Mouse (Mus musculus): ENCODE data around the gene Prkce.

Prkce gene

DNA sequence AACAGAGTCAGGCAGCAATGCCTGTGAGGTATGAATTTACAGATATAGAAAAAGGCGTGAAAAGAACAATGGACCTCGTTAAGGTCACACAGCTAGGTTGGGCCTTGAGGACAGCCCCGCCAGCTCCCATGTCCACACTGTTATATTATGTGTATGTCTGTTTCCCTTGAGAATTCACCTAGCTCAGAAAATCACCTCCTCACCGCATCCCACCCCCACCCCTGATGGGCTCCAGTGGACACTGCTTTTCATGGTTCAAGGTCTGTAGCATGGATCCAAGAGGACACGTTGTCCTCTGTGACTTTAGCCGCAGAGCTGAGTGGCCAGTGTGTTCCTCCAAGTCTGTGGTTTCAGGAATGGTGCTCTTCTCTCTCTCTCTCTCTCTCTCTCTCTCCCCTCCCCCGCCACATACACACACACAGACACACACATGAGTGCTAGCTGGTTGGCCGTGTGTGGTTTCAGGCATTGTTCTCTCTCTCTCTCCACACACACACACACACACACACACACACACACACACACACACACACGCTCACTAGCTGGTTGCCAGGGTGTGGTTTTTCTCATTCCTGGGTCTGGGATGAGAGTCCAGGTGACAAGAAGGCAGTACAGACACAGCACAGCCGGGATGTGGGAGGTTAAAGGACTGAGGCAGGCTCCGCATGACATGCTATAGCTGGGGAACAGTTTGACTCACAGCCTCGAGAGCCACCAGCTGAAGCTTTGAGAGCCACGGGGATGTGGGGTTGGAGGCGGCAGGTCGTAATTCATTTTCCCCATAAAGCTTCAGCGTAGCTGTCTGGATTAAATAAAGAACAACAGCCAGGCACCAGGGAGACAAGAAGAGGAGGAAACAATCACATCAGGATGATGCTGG is 162.7 kb downstream of the Prkce start:
- no peak for DNase-seq (ENCODE audit: low read depth, low spot score)

DNA sequence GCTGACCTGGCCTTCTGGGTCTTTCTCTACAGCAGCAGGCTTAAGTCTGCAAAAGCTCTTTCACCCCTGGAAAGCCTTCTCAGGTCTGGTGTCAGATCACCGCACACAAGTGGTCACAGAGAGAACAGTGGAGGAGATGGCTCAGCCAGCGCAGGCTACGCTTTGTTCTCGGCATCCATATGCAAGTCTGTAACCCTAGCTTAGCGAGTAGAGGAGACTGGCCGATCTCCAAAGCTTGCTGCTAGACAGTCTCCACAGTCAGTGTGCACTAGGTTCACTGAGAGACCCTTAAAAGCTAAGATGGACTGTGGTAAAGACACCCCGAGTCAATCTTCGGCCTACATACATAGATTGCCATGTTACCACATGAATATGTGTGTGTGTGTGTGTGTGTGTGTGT is 164.2 kb downstream of the Prkce start:
- no peak for DNase-seq (ENCODE audit: low read depth, low spot score)

DNA sequence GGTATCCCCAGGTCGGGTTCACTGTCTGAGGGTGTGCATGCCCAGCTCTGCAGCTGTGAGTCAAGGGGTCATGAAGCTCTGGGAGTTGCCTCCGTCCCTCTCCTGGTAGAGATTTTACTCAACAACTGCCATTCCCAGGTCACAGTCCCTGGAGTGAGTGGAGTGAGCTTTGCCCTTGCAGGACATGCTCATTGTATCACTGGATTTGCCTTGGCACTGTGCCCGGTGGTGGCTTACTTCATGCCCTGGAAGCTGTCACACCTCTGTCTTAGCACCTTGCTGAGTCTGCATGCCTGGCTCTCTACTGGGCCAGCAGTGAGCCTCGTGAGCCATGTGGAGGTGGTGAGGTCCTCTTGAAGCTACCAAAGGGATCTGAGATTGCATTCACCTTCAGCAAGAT is 167.4 kb downstream of the Prkce start:
- DNase-seq (ENCODE audit: low read depth, low spot score): no peak

DNA sequence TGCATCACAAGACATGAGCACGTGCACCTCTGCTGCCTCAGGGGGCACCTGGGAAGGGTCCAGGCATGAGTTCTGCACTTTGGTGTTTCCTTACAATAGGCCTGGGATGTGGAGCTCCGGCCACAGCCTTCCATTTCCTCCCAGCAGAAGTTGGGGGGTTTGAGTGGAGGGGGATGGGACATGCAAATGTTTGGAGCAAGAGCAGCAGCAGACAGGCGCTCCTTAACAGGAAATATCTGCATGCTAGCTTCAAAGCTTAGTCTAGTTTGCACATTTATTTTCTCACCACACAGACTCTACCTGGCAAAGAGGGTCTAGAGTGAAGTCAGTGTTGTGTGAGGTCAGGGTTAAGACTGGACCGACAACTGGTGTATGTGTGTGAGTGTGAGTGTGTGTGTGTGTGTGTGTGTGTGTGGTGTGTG is 169.1 kb downstream of the Prkce start:
- DNase-seq (ENCODE audit: low read depth, low spot score): no peak

DNA sequence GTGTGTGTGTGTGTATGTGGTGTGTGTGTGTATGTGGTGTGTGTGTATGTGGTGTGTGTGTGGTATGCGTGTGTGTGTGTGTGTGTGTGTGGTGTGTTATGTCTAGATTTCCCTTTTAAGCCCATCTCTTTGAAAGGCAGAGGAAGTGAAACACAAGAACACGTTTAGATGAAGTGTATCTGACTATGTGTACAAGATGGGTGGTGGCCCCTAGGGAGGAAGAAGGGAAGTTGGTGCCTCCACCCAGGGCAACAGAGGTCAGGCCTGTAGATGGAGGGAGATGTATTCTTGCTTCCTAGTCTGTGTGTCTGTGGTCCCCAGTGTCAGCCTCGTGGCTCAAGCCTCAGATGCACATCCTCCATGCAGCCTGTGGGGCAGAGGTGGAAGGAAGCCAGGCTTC is 169.5 kb downstream of the Prkce start:
- DNase-seq (ENCODE audit: low read depth, low spot score): no peak

DNA sequence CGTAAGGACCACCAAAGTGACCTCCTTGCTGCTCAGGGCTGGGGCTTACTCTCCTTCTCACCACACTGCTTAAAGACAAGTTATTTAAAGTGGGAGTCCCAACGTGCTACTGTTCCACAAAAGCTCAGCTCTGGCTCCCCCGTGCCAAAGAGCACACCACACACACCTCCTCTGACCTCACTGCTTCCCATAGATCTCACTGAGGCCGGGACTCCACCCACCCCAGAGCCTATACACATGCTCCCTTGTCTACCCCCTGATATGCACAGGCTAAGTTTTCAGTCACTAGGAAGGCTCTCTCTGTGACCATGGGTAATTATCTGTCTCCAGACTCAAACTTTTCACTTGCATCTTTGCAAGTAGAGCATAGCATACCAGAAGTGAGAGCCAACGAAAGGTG is 170.7 kb downstream of the Prkce start:
- no peak for DNase-seq (ENCODE audit: low read depth, low spot score)

DNA sequence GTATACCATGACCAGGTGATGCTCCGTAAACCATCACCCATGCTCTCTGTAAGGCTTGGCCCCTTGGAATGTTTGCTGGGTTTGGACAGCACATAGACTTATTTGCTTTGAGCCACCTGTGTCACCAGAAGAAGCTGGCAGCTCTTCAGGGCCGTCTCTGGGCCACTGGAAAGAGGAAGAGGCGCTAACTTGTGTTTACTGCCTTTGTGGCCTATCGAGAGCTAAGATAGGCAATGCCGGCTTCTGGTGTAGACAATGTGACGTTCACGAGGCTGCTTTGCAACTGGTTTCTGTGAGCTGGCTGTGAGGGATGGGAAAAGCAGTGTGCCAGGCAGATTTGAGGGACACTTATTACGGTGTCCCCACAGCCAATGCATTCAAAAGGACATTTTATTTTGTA is 176.4 kb downstream of the Prkce start:
- no peak for DNase-seq (ENCODE audit: low read depth, low spot score)

DNA sequence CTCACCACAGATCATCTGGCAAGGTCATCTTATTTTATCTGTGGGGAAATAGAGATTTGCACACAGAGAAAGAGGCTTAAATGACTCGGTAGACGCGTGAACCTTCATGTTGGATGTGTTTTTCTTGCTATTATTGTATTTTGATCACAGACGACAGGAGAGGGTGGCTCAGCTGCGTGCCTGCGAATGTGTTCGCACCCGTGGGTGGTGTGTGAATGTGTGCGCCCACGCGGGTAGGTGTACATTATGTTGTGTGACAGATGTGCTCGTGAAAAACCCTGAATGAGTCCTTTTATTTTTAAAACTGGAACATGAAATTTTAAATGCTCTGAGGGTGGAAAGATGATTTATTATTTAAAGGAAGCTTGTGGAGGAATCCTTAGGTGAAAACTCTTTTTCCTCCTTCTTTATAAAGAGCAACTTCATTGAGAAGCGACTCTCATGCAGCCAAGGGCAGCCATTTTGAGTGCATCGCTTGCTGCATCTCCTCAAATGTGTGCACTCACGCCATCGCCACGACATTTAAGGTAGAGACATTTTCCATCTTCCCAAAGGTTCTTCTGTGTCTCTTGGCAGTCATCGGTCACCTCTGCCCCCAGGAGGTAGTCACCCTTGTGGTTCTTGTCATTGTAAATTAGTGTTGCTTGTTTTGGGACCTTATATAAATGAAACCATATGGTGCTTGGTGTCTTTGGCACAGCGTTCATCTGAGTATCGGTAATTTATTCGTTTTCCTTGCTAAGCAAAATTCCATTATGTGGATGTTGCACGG is 177.8 kb downstream of the Prkce start:
- DNase-seq (ENCODE audit: low read depth, low spot score): no peak

DNA sequence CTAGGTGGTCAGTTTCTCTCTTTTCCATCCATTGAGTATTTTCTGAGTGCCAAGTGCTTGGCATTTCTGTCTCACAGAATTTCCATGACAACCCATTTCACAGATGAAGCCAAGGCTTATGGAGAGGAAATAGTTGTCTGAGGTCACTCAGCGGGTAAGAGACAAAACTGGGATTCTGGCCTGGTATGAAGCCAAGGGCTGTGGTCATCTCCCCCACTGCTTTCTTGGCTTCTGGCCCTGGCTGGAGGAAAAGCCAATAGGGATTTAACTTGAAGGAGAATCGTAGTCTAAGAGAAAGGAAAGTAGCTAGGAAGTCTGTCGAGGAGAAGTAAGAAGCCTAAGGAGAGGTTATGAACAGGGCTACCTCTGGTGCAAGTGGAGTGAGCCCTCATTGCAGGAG is 182.7 kb downstream of the Prkce start:
- no peak for DNase-seq (ENCODE audit: low read depth, low spot score)

DNA sequence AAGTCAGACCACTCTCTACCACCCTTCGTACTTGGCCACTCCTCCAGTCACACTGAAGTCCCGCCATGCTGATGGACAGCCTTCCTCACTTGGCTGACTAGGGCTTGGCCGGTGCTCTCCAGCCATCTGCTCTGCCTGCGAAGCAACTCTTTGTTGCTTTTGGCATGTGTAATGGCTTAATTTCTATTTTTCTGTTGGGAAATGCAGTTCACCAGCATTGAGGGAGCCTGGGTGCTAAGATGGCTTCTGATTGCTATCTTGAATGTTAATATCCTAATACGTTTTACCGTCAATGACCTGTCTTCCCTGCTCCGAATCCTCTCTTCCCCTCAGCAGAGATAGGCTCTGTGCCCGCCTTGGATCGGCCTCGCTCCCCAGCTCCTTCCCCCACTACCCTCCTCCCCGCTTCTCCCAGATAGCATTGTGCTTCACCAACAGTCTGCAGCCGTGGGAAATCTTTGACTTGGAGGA is 183.2 kb downstream of the Prkce start:
- no peak for DNase-seq (ENCODE audit: low read depth, low spot score)

DNA sequence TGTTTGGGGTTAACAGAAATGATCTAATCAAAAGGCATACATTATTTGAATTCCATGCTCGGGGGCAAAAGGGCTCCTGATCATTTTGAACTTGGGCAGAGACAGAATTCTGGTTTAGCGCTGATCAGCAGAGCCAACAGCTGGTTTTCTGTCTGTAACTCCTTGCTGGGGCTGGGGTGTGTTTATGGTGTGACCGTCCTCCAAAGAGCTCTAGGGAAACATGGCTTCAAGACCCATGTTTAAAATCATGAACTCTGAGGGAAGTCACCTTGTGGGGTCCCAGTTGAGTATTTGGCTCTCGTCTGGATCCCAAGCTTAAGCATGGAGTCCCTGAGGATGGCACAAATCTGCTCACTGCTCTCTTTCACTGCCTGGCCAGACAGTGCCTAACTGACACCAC is 183.7 kb downstream of the Prkce start:
- no peak for DNase-seq (ENCODE audit: low read depth, low spot score)

DNA sequence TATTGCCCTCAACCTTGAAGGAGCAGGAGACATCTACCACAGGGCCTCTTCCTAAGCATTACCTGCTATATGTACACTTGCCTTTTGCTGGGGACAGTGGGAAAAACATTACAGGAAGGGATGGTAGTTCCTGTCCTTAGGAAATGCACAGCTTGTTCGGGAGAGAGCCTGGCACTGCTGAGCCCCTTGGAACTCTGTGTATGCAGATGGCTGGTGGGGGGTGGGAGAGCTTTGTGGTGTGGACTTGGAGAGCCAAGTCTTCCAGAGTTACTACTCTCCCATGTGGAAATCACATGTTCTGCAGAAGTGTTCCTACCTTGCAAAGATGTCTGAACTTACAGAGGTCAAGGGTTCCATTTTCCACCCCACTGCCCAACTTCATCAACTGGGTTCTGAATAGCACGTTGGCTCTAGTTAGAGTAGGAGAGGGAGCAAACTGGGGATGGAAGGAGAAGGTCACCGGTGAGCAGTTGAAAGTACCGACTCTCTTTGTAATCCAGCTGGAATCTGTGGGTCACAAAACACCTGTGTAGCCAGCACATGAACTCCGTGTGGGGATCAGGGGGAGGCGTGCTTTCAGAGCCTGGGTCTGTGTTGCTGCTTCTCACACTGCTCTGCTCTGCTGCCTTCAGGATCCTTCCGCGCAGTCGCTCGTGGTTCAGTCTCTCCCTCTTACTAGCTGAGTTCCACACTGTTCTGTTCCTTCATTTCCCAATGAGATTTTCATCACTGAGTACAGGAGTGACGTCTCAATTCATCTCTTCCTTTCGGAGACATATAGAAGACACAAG is 184.9 kb downstream of the Prkce start:
- no peak for DNase-seq (ENCODE audit: low read depth, low spot score)

DNA sequence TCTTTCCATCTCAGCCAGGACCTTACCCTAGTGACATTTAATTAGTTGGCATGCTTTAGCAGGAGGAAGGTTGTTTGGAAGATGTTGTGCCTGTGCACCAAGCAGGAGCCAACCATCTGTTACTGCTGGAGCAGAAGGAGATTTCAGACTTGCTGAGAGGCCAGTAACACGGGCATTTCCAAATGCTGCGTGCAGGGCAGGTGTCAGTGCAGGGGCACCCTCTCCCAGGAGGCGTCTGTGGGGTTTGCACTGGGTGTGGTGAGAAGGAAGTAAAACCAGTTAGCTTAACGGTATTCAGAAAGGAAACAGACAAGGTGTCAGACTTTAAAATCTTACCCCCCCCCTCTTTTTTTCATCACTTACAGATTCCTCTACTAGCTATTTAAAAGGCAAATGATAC is 186.1 kb downstream of the Prkce start:
- no peak for DNase-seq (ENCODE audit: low read depth, low spot score)

DNA sequence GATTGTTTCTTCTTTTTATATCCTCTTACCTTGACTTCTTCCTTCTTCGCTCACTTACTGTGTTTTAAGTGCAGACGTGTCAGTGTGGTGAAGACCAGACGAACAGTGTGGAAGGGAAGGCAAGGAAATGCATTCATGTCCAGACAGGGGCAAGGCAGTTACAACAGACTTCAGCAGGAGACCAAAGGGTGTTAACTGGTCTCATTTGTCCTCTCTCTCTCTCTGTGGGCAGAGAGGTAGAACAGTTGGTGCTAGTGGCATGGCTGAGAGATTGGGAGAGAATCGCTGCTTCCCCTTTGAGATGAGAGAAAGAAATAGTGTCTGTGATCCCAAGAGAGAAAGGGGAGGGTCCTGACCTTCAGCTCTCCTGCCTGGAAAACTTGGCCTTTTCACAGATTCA is 186.5 kb downstream of the Prkce start:
- no peak for DNase-seq (ENCODE audit: low read depth, low spot score)

DNA sequence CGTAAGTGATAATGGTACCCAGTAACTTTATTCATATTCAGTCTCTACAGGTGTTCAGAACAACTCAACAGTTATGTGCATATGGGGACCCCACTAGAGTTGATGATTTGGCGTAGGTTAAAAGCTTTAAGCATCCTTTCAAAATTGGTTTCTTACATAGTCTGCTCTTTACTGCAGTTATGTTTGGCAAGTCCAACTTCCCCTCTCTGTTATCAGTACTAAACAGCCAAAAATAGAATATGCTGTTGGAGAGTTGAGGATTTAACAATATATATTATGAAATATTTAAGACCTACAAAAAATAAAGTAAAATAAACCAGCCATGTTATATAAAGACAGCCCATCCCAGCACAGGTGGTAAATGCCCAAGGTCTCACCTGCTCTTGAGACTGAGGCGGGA is 187.3 kb downstream of the Prkce start:
- no peak for DNase-seq (ENCODE audit: low read depth, low spot score)

DNA sequence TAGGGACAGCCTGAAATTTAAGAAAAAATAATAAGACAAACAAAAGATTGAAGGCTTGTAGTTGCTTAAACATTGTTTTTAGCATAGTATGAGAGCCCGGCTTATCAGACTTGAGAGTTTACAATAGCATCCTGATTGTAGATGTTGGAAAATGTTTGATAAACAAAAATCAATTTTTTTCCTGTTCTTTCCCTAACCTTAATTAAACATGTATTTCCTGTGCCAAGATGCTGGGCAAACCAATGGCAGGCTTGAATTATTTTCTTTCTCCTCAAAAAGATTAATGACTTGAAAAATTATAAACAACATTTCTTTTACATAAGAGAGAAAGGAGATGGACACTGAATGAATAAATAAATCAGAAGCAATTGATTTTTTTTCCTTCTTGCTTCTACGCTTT is 187.7 kb downstream of the Prkce start:
- no peak for DNase-seq (ENCODE audit: low read depth, low spot score)

DNA sequence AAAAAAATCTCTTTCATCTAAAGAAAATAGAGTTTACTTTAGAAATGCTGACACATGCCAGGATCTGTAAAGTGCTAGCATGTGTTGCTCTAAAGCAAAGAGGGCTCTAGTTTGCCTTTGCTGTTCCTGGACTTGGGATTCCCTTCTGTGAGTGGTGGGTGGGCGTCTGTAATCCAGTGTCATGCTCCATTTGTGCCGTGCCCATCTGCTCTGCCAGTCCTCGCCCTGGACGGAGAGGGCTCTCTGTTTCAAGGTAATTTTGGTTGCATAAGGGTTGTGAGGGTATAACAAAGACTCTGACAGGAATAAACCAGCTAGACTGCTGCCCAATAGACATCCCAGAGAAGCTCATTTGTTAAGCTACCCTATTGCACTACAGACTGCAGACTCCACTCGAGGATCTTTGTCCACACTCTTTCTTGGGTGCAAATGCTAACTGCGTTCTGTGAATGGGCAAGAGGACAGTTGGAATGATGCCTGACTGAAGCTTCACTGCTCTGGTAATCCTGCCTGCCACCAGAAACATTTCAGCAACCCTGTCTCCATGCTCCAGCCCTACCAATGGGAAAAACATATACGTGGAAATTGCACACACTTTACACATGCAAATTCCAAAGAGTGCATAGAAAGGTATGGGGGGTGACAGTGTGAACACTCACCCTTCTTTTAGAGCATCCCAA is 188.3 kb downstream of the Prkce start:
- DNase-seq (ENCODE audit: low read depth, low spot score): no peak

DNA sequence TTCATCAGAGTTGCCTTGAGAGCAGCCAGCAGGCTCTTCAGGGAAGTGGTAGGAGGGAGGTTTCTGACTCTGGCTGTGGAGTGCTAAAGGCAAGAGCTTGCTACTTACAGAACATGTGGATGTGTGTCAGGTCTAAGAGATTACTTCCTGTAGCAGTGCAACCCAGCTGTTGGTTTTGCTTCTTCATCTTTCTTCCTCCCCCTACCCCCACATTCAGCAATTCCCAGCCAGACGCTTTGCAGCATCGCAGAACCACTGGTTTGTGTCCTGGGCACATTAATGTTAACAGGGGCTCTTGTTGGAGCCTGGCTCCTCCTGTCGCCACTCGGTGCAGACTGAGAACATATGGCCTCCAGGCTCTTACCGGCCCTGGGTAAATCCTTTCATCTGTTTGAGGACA is 190.8 kb downstream of the Prkce start:
- no peak for DNase-seq (ENCODE audit: low read depth, low spot score)

DNA sequence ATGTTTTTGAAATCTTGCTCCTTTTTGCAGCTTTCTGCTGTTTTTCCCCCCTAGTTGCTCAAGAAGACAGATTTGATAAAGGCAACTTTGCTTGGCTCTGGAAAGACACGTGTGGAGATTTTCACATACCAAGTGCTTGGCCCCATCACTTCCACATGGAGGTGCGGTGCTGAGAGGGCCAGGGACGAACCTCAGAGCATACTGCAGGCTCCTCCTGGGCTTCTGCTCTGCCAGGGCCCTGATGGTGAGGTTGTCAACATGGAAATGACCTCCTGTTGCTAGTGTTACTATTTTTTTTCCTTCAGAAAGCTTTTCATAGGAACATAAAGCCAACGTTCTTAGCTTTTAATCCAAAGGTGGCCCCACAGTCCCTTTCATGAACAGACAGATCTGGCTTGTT is 191.3 kb downstream of the Prkce start:
- DNase-seq (ENCODE audit: low read depth, low spot score): no peak

DNA sequence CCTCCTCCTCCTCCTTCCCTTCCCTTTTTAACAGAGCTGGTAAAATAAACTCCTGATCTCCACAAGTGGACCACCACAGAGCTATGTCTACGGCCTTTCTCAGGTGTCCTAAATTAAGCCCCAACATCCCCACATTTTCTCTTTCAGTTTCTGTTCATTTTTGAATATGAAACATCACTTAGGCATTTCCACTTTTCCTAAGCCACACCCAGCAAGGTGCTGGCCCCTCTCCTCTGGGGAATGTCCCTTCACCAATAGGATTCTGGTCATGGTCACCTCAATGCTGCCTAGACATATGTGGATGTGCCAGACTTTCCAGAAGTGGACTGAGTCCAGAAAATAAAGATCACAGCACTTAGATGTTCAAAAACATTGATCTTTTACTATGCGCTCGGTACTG is 193.3 kb downstream of the Prkce start:
- no peak for DNase-seq (ENCODE audit: low read depth, low spot score)

DNA sequence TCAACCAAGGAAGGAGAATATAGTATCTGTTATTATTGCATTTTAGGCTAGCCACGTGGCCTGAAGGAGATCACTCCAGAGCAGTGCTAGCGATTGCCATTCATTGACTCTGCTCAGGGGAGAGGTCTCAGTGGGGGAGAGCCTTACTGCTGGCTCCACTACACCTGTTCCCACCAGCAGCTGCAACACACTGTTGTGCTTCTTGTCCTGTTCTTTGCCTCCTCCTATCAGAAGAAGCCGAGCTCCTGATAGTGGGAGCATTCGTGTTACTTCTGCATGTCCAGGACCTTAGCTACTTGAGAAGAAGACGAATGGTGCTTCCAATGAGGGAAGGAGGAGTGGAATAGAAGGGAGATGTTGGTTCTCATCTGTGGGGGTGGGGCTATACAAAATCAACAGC is 195.8 kb downstream of the Prkce start:
- DNase-seq (ENCODE audit: low read depth, low spot score): no peak

Data from retina, postnatal 7 days (tissue).